Mouse (Mus musculus): Measurements from ENCODE around the gene 1700020A23Rik.
"Not testable (repeated sequence)": the region's sequence is repeated elsewhere in the genome, so short reads cannot be mapped to it uniquely, and the experiment has no call there.

DNA sequence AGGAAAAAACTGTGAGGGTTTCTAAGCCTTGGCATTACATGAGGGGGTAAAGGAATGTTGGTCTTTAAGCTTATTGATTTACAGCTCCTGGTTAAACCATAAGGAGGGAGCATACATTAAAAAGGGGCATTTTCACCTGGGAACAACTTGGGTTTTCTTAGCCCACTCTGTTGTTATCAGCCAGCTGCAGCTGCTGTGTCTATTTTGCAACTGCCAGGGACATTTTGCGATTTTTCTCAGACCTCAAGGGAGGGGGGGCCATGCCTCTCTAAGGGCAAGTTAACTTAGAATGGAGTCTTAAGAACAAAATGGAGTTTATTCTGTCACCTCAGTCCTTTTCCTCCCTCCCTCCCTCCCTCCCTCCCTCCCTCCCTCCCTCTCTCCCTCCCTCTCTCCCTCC, 32.0 kb upstream of the 1700020A23Rik start:
- TF ChIP-seq POLR2A (IDR thresholded peaks at IDR 0.05; ENCODE audit: low read depth, low read length); CTCF (IDR thresholded peaks at IDR 0.05; ENCODE audit: extremely low read depth, insufficient read length, insufficient replicate concordance, low read depth, low read length): not testable (repeated sequence)
